ENCODE assay signal across 10 mouse cellular contexts in genomic region chr3:75720663-75721062, GRCm38 (mm10). TPM values are rescaled to one million over a fixed set of nuclear protein-coding genes. Genes with fewer than 3 reads are reported as not detected.
A peak's percentile ranks its signal among the peaks of the same experiment; 100 is the strongest.
DNase-seq lines count a peak whose midpoint lies in the region; ATAC-seq lines count a peak whose summit lies in the region.
"Had no signal": no experiment of that assay in that cellular context is flagged by ENCODE, and none has a peak within 500 bp of the region (broad histone marks: within the 10 kb centered on the region; RNA-seq: fewer than 3 reads in every experiment).

No protein-coding gene starts in this region.

- no peak overlapping the region for H3K9ac ChIP-seq in kidney, embryonic 14.5 days (ENCODE audit: low read depth, low read length)
- H3K9ac ChIP-seq: neural tube, embryonic 12.5 days had no signal

- H3K27ac ChIP-seq in kidney, embryonic 14.5 days (ENCODE audit: low read depth, low read length) = no peak overlapping the region
- H3K27ac ChIP-seq: neural tube, embryonic 12.5 days had no signal

- peak; percentile 10 for DNase-seq in kidney, postnatal 10 days
- DNase-seq in Muller cell, postnatal 12 days (ENCODE audit: inconsistent ontology term) = peak; percentile 13
- no peak for DNase-seq in adrenal gland, postnatal 25 days
- DNase-seq in thymus, postnatal 4 days = no peak
- DNase-seq: cerebellum, adult 8-10 months had no signal

- WGBS in kidney, embryonic 14.5 days = 27% methylated on average over 2 of the region's 2 CpGs

- H3K36me3 ChIP-seq in kidney, embryonic 14.5 days (ENCODE audit: control insufficient read depth, insufficient read depth, low read length) = no peaks in the 10 kb centered on the region
- H3K36me3 ChIP-seq: neural tube, embryonic 12.5 days had no signal

- no peak overlapping the region for H3K4me3 ChIP-seq in kidney, embryonic 14.5 days (ENCODE audit: low read length)
- H3K4me3 ChIP-seq: neural tube, embryonic 12.5 days had no signal

- no peaks in the 10 kb centered on the region for H3K4me1 ChIP-seq in kidney, embryonic 14.5 days (ENCODE audit: control insufficient read depth, insufficient read depth, low read length)
- H3K4me1 ChIP-seq: neural tube, embryonic 12.5 days had no signal

- no peaks in the 10 kb centered on the region for H3K9me3 ChIP-seq in kidney, embryonic 14.5 days (ENCODE audit: control insufficient read depth, low read length)
- H3K9me3 ChIP-seq: neural tube, embryonic 12.5 days had no signal

- no peak for ATAC-seq in kidney, embryonic 14.5 days (ENCODE audit: low FRiP score, low TSS enrichment)
- ATAC-seq in CD4-positive, CD25-positive, alpha-beta regulatory T cell, adult 4 months = peak; percentile 96
- ATAC-seq in inflammation-experienced regulatory T-cells, adult 6 months = peak; percentile 93

- no peaks in the 10 kb centered on the region for H3K27me3 ChIP-seq in kidney, embryonic 14.5 days (ENCODE audit: control insufficient read depth, insufficient read depth, low read length)
- H3K27me3 ChIP-seq: neural tube, embryonic 12.5 days had no signal

- H3K4me2 ChIP-seq in kidney, embryonic 14.5 days (replicated peaks; ENCODE audit: low read depth, low read length) = no peak overlapping the region
- H3K4me2 ChIP-seq: neural tube, embryonic 12.5 days had no signal

RNA-seq across cellular contexts. Expression of gene Gm29133, which starts 27.3 kb away (rescaled TPM):
- polyA plus RNA-seq in kidney, embryonic 14.5 days (2014; fragmentation: Nextera tagmentation; extraction: Ambion mirVana) = not detected in 2 replicates
- not detected for polyA plus RNA-seq in CD4-positive, CD25-positive, alpha-beta regulatory T cell, adult 4 months (2017; shearing (Covaris generic))
- polyA plus RNA-seq in inflammation-experienced regulatory T-cells, adult 6 months (2017; shearing (Covaris generic)) = not detected
- not detected in 2 replicates for total RNA-seq in adrenal gland, postnatal 25 days (2021)
- polyA plus RNA-seq: large intestine, adult 2 months; neural tube, embryonic 12.5 days had no signal

Comparison
In these comparisons a context has a peak if more than half of its experiments do, and no peak if none do; other contexts are left out.
1. DNase-seq: peak in kidney, postnatal 10 days (single experiment) and Muller cell, postnatal 12 days (single experiment); none in adrenal gland, postnatal 25 days (single experiment) and thymus, postnatal 4 days (single experiment).